Mouse (Mus musculus) MEL (cell line): ENCODE measurements at regions not wholly inside any gene's neighbourhood (a gene's known extent, or its start where the extent isn't known, plus 50 kb on each side); places are given as distances from the start of the nearest gene placed in this dataset.

Experiments
- CTCF ChIP-seq, 3 experiments: IDR thresholded peaks in 2 of 3; conservative IDR thresholded peaks in 1 of 3; 2 replicates each; pipeline ENCODE4 v1.5.1; 2011 to 2012; ENCODE audit warnings: low read length in 3 of 3, low read depth in 2 of 3, mild to moderate bottlenecking in 2 of 3, improper control_type of control experiment in 1 of 3, inconsistent platforms in 1 of 3, mixed read lengths in 1 of 3, moderate library complexity in 1 of 3; ENCODE audit not compliant: control insufficient read depth in 1 of 3, insufficient read depth in 1 of 3, poor library complexity in 1 of 3, severe bottlenecking in 1 of 3
- EP300 ChIP-seq, 2 experiments: IDR thresholded peaks; 2 replicates each; pipeline ENCODE4 v1.6.1; 2011; ENCODE audit warnings: improper control_type of control experiment in 2 of 2, low read length in 2 of 2, low read depth in 1 of 2, mild to moderate bottlenecking in 1 of 2
- POLR2AphosphoS2 ChIP-seq: IDR thresholded peaks from 2 replicates; pipeline ENCODE4 v1.6.1; 2011; ENCODE audit warnings: low read length, improper control_type of control experiment
- SMC3 ChIP-seq: IDR thresholded peaks from 2 replicates; pipeline ENCODE4 v1.6.1; 2011; ENCODE audit warnings: low read depth, low read length, improper control_type of control experiment
- ZKSCAN1 ChIP-seq: IDR thresholded peaks from 2 replicates; pipeline ENCODE4 v1.6.1; 2012; ENCODE audit warnings: low read depth, mild to moderate bottlenecking, inconsistent platforms, low read length, improper control_type of control experiment, moderate library complexity
- ZNF384 ChIP-seq: IDR thresholded peaks from 2 replicates; pipeline ENCODE4 v1.6.1; 2012; ENCODE audit warnings: low read depth, mild to moderate bottlenecking, inconsistent platforms, low read length, improper control_type of control experiment

DNA sequence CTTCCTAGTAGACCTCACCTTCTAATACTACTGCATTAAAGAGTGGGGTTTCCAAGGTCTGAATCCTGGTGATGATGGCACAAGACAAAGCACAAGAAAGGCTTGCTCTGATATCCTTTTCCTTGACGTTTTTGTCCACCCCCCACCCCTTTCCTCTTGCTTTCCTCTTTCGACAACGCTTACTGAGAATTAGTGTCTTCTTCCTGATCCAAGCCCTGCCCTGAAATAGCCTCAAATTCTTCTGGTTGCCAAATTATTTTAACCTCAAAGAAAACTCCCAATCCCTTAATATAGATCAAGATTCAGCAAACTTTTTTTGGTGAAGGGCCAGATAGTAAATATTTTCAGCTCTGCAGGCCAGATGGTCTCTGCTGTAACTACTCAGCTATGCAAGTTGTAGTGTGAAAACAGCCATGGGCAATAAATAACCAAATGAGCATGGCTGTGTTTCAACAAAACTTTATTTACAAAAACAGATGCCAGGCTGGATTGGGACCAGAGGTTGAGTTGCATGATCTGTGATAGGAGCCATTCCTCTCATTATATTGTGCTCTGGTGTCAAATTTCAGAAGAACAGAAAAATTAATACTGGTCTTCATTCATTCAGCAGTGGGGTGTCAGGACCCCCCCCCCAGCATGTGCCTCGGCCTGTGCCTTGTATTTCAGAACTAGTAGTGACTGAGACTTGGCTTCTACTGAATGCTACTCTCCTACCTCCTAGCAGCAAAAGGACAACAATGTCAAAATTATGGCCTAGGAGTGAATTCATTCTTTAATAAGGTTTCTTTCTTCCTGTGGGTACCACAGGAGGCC lies 218.5 kb upstream of the Nrip1 start:
- TF ChIP-seq EP300 (IDR thresholded peaks at IDR 0.05; ENCODE audit: low read depth in 1 of 2, low read length in 2 of 2) (no peak), ZKSCAN1 (no peak), POLR2AphosphoS2 (no peak), SMC3 (no peak), ZNF384 (no peak), CTCF (IDR thresholded peaks at IDR 0.05 in 2 of 3, conservative IDR thresholded peaks at IDR 0.05 in 1 of 3; ENCODE audit: control insufficient read depth in 1 of 3, insufficient read depth in 1 of 3, low read depth in 2 of 3, low read length in 3 of 3, poor library complexity in 1 of 3, severe bottlenecking in 1 of 3) (no peak)
